Mouse (Mus musculus) lung, embryonic 14.5 days (tissue): ENCODE data around the gene Lmtk2. TPM values are rescaled to one million over a fixed set of nuclear protein-coding genes. Genes with fewer than 3 reads are reported as not detected.
A peak's percentile ranks its signal among the peaks of the same experiment; 100 is the strongest.

ENCODE experiments used
- ATAC-seq: fragments of 200-750 bp; cut with Nextera tagmentation; 2 replicates; pipeline ENCODE4 v1.8.0; 2017; ENCODE audit warnings: mild to moderate bottlenecking, moderate TSS enrichment, moderate library complexity; ENCODE audit not compliant: insufficient read depth
- DNase-seq: peaks from one replicate; pipeline ENCODE4 v3.0.0-alpha.2; 2015
- H3K27ac ChIP-seq: fragments of 300-500 bp; sonication (generic); 2 replicates; pipeline ENCODE4 v1.5.1; 2014; ENCODE audit warnings: low read depth, mild to moderate bottlenecking, moderate library complexity
- H3K27me3 ChIP-seq: fragments of 300-500 bp; sonication (generic); 2 replicates; pipeline ENCODE4 v1.6.1; 2014; ENCODE audit warnings: low read length, control low read depth; ENCODE audit not compliant: insufficient read depth
- H3K36me3 ChIP-seq: fragments of 300-500 bp; sonication (generic); 2 replicates; pipeline ENCODE4 v1.6.1; 2014; ENCODE audit warnings: control low read depth; ENCODE audit not compliant: insufficient read depth
- H3K4me1 ChIP-seq: fragments of 300-500 bp; sonication (generic); 2 replicates; pipeline ENCODE4 v1.6.1; 2014; ENCODE audit warnings: antibody characterized with exemption, control low read depth; ENCODE audit not compliant: insufficient read depth
- H3K4me2 ChIP-seq: fragments of 300-500 bp; sonication (generic); 2 replicates; pipeline ENCODE4 v1.6.1; 2014; ENCODE audit warnings: mild to moderate bottlenecking
- H3K4me3 ChIP-seq: fragments of 300-500 bp; sonication (generic); 2 replicates; pipeline ENCODE4 v1.5.1; 2014; ENCODE audit warnings: low read depth, low read length
- H3K9ac ChIP-seq: fragments of 300-500 bp; sonication (generic); 2 replicates; pipeline ENCODE4 v1.6.1; 2014
- H3K9me3 ChIP-seq: fragments of 300-500 bp; sonication (generic); 2 replicates; pipeline ENCODE4 v1.6.1; 2016; ENCODE audit warnings: low read depth, low read length, control low read depth
- CTCF ChIP-seq: IDR thresholded peaks from 2 replicates; pipeline ENCODE4 v1.5.1; 2016; ENCODE audit warnings: antibody characterized with exemption, low read depth
- WGBS: fragments of 180-500 bp; shearing (Covaris S2); extraction: QIAGEN DNeasy Blood & Tissue Kit; methylation state at CpG from one replicate; pipeline ENCODE4 v1.1.7; 2014; 5-methylcytosine and 5-hydroxymethylcytosine counted together
- polyA plus RNA-seq: library from polyadenylated mRNA; unstranded; fragments of >200 nt; fragmentation: Nextera tagmentation; extraction: Ambion mirVana; gene quantifications from 2 replicates; pipeline ENCODE4 v1.2.1, GENCODE M21; 2014

Lmtk2 gene
- polyA plus RNA-seq, 1 experiment from 2014 or later = 5.3 TPM

- no peak overlapping the region for H3K4me2 ChIP-seq
- H3K4me1 ChIP-seq = no peaks in the 10 kb centered on the region; the same call in 1 of the 2 replicates
- 63% methylated on average over 3 of the region's 3 CpGs for WGBS
- no peak overlapping the region for H3K4me3 ChIP-seq
- no peak overlapping the region for H3K9ac ChIP-seq
- no peak for TF ChIP-seq CTCF
- H3K36me3 ChIP-seq = no peaks in the 10 kb centered on the region
- H3K27ac ChIP-seq = no peak overlapping the region
- no peaks in the 10 kb centered on the region for H3K27me3 ChIP-seq
- no peak for ATAC-seq
- no peaks in the 10 kb centered on the region for H3K9me3 ChIP-seq
- no peak for DNase-seq
Observed at GRCm38 (mm10) chr5:144106130-144106510, 5.9 kb downstream of the Lmtk2 start.

GRCm38 (mm10) chr5:144109201-144109600, 9.0 kb downstream of the Lmtk2 start:
- Histone ChIP-seq H3K4me3 (no peak overlapping the region), H3K9me3 (no peaks in the 10 kb centered on the region), H3K4me1 (no peaks in the 10 kb centered on the region), H3K27ac (no peak overlapping the region), H3K36me3 (no peaks in the 10 kb centered on the region), H3K27me3 (no peaks in the 10 kb centered on the region), H3K9ac (no peak overlapping the region), H3K4me2 (no peak overlapping the region)
- no peak for DNase-seq
- WGBS = 83% methylated on average over 8 of the region's 8 CpGs
- TF ChIP-seq CTCF = no peak
- ATAC-seq = no peak

GRCm38 (mm10) chr5:144112574-144113438, 12.6 kb downstream of the Lmtk2 start:
- ATAC-seq (no peak), DNase-seq (peak; percentile 48)
- Histone ChIP-seq H3K36me3 (no peaks in the 10 kb centered on the region), H3K4me3 (no peak overlapping the region), H3K9me3 (no peaks in the 10 kb centered on the region), H3K4me2 (no peak overlapping the region), H3K9ac (no peak overlapping the region), H3K27me3 (no peaks in the 10 kb centered on the region), H3K27ac (no peak overlapping the region), H3K4me1 (no peaks in the 10 kb centered on the region)
- 69% methylated on average over 11 of the region's 11 CpGs for WGBS
- TF ChIP-seq CTCF = no peak

- no peak overlapping the region for H3K4me3 ChIP-seq
- no peaks in the 10 kb centered on the region for H3K4me1 ChIP-seq
- DNase-seq (peak; percentile 15), ATAC-seq (no peak)
- H3K27me3 ChIP-seq = no peaks in the 10 kb centered on the region
- H3K36me3 ChIP-seq = no peaks in the 10 kb centered on the region
- H3K4me2 ChIP-seq = no peak overlapping the region
- no peak for TF ChIP-seq CTCF
- no peak overlapping the region for H3K27ac ChIP-seq
- WGBS = 79% methylated on average over 2 of the region's 2 CpGs
- no peaks in the 10 kb centered on the region for H3K9me3 ChIP-seq
- H3K9ac ChIP-seq = no peak overlapping the region
Observed at GRCm38 (mm10) chr5:144114068-144114467, 13.8 kb downstream of the Lmtk2 start.

GRCm38 (mm10) chr5:144114970-144115627, 14.9 kb downstream of the Lmtk2 start:
- H3K9ac ChIP-seq = no peak overlapping the region
- H3K36me3 ChIP-seq = no peaks in the 10 kb centered on the region
- ATAC-seq (no peak), DNase-seq (no peak)
- 70% methylated on average over 5 of the region's 5 CpGs for WGBS
- H3K27ac ChIP-seq = no peak overlapping the region
- no peak for TF ChIP-seq CTCF
- no peaks in the 10 kb centered on the region for H3K9me3 ChIP-seq
- H3K27me3 ChIP-seq = no peaks in the 10 kb centered on the region
- no peaks in the 10 kb centered on the region for H3K4me1 ChIP-seq
- no peak overlapping the region for H3K4me2 ChIP-seq
- no peak overlapping the region for H3K4me3 ChIP-seq

GRCm38 (mm10) chr5:144115628-144115977, 15.4 kb downstream of the Lmtk2 start:
- 61% methylated on average over 2 of the region's 2 CpGs for WGBS
- Histone ChIP-seq H3K27me3 (no peaks in the 10 kb centered on the region), H3K9ac (no peak overlapping the region), H3K9me3 (no peaks in the 10 kb centered on the region), H3K4me2 (no peak overlapping the region), H3K36me3 (no peaks in the 10 kb centered on the region), H3K27ac (no peak overlapping the region), H3K4me1 (no peaks in the 10 kb centered on the region), H3K4me3 (no peak overlapping the region)
- no peak for DNase-seq
- no peak for TF ChIP-seq CTCF
- ATAC-seq = no peak

GRCm38 (mm10) chr5:144118271-144118670, 18.0 kb downstream of the Lmtk2 start:
- H3K4me1 ChIP-seq = no peaks in the 10 kb centered on the region
- no peak for TF ChIP-seq CTCF

More at GRCm38 (mm10) chr5:144118271-144118670, 18.0 kb downstream of the Lmtk2 start:
- H3K4me3 ChIP-seq = no peak overlapping the region
- H3K36me3 ChIP-seq = no peaks in the 10 kb centered on the region
- no peaks in the 10 kb centered on the region for H3K27me3 ChIP-seq
- H3K9me3 ChIP-seq = no peaks in the 10 kb centered on the region
- no peak overlapping the region for H3K4me2 ChIP-seq
- ATAC-seq = no peak
- H3K27ac ChIP-seq = no peak overlapping the region
- H3K9ac ChIP-seq = no peak overlapping the region
- WGBS = 94% methylated on average over 4 of the region's 4 CpGs
- DNase-seq = no peak
